Mouse (Mus musculus) liver, embryonic 14.5 days (tissue): Measurements from ENCODE around the gene Ano4.

Experiments
- CTCF ChIP-seq: IDR thresholded peaks from 2 replicates; pipeline ENCODE4 v1.5.1; 2016; ENCODE audit warnings: antibody characterized with exemption, low read depth, control low read depth
- EP300 ChIP-seq: IDR thresholded peaks from 2 replicates; pipeline ENCODE4 v1.6.1; 2016; ENCODE audit warnings: antibody characterized with exemption, low read depth

DNA sequence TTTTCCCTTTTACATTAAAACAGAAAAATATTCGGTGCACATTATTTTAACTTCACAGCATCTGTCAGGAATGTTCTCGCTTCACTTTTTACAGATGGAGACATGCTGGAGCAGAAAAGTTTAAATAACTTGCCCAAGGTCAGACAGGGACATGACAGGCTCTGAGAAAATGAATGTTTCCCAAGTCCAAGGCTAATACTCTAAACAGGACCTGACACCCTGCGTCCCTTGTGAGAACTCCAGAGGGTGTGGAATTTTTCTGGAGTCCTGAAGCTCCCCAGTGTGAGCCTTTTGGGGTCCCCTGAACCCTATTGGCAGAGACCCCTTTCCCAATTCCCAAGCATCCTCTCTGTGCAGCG, 451 bp downstream of the Ano4 start:
- TF ChIP-seq CTCF (no peak), EP300 (no peak)
